Mouse (Mus musculus): ENCODE measurements around the gene Cbwd1. TPM values are rescaled to one million over a fixed set of nuclear protein-coding genes. Genes with fewer than 3 reads are reported as not detected.
"Not testable (repeated sequence)": the region's sequence is repeated elsewhere in the genome, so short reads cannot be mapped to it uniquely, and the experiment has no call there.

Cbwd1 gene
- total RNA-seq, 2 experiments from 2014 or later, result 13.1 to 15.0 TPM

DNA sequence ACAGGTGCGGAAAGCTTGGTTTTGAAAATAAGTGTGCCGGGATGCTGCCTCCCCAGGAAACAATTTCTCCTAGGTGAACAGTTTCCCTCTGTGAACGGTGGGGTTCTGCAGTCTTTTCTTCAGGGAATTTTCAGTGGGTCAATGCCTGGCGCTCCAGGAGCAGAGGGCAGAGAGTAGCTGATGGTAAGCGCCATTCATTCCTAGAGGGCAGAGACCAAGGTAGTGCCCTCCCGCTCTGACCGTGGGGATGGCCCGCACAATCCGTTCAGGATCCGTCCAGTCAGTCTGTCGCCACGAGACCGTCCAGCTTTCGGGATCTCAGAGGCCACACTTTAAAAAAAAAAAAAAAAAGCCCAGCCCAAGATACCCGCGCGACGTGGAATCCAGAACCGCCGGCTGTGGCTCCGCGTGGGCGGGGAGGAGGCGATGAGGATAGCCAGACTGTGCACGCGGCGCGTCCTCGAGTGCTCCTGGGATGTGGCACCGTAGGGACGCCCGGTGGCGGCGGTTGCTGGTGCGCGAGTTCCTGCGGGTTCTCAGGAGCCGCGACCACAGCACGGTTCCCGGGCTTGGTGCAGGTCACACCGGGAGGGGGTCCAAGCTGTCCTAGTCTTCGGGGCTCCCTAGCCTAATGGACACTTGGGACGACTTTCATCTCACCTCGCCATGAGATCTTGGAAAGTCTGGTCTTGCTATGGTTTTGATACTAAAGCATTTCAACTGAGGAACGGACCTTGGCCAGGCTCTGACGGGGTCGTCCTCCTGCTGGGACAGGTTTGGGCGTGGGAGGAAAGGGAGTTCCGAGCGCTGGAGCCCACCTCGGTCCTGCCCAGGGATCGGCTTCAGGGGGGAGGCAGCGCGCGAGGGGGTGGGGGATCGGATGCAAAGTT is 64.2 kb downstream of the Cbwd1 start:
- peak; percentile 21 for DNase-seq

DNA sequence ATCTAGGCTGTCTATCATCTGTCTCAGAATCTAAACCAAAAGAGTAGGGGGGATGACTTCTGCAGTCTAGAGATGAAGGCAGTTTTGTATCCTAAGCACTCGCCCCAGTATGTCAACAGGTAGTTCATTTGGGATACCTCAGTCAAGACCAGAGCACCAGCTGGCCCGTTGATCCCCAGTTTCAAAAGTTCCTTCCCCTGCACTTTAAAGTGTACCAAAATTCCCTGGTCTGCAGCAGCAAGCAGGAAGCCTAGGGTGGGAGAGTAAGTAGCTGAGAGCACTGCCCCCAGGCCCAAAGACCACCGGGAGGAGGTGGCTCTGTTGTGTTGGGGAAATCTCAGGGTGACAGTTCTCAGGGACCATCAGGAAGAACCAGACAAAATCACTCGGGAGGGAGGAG is 64.9 kb downstream of the Cbwd1 start:
- DNase-seq, result no peak

DNA sequence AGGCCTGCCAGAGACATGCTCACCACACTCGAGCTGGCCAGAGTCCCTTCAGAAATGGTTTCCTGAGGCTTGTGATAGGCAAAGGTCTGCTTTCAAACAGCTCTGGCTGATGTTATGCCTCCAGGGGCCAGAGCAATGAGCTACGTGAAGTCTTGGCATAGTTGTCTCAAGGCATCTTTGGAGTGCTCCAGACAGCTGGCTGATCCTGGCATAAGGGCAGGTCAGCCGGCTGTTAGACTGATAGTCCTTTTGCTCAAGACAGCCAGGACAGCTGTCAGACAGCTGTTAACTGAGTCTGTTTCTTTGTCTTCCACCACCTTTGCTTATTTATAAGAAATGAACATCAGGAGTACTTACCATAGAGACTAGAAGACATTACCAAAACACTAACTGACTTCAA is 74.5 kb downstream of the Cbwd1 start:
- no peak for DNase-seq

DNA sequence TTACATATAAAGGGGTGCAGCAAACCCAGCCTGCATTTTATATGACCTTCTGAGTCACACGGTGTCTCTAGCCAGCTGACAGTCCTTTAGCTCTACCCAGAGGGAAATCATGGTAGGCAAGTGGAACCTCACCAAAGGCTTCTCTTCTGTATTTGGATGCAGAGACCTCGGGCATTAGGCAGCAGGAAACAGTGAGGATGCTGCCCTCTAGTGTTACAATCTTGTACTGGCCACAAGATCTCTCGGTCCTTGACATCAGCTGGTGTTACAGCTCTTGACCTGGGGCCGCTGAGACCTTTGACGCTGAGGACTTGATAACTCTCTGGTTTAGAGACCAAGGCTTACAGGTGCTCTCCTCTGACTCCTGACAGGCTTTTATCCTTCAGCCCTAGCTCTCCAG is 75.9 kb downstream of the Cbwd1 start:
- peak; percentile 58 for DNase-seq

DNA sequence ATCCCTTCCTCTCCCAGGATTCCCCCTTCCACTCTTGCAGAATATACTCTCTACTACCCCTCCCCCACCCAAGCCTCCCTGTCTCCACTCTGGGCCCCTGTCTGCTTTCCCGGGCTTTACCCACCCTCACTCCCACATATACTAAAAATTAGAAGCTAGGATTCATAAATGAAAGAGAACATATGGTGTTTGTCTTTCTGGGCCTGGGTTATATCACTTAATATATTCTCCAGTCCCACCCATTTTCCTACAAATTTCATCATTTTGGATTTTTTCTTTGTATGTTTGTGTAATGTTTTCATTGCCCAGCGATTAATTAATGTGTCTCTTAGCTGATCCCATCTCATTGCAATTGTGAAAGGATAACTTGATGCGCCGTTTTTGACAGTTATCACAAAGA is 80.2 kb downstream of the Cbwd1 start:
- DNase-seq, result no peak

DNA sequence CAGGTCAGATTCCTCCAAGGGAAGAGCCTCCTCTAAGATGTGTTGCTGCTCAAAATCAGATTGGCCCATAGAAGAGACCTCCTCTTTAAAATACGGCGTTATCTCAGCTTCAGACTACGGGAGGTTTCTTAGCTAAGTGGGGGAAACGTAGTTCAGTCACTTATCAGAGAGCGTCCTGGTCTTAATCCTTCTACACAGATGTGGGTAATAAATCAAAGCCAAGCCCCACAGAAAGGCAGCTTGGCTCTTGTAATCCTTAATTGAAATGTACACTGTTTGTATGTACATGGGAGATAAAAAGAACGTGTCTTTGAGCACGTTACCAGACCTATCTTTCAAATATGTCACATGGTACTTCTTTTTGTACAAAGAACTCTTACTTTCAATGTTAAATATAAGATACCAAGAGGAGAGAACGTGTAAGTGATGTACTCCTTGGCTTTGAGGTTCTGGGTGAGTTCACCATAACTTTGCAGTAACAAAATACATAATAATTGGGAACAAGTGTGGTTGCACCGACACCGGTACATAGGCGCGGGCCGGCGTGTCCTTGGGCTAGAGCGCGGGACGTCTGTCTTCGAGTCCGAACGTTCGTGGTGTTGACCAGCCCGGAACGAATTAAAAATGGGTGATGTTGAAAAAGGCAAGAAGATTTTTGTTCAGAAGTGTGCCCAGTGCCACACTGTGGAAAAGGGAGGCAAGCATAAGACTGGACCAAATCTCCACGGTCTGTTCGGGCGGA is 86.1 kb downstream of the Cbwd1 start, which contains the start of gene Gm10053:
Gm10053 (plus strand) TSS at position 558 of the 742 bp plus-strand sequence.
- not testable (repeated sequence) for DNase-seq

DNA sequence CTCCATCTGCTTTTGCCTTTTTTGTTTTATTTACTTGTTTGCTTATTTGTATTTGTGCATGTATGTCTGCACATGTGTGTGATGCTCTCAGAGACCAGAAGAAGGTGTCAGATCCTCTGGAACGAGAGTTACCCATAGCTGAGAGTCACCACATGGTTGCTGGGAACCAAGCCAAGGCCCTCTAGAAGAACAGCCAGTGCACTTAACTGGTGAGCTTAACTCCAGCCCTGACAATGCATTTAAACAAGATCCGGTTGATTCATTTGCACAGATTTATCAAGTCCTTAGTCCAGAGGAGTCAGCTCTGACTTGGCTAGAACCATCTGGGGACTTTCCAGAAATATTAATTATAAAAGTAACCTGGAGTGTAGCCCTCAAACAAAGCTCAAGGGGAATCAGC is 87.5 kb downstream of the Cbwd1 start:
- DNase-seq, result peak; percentile 20

DNA sequence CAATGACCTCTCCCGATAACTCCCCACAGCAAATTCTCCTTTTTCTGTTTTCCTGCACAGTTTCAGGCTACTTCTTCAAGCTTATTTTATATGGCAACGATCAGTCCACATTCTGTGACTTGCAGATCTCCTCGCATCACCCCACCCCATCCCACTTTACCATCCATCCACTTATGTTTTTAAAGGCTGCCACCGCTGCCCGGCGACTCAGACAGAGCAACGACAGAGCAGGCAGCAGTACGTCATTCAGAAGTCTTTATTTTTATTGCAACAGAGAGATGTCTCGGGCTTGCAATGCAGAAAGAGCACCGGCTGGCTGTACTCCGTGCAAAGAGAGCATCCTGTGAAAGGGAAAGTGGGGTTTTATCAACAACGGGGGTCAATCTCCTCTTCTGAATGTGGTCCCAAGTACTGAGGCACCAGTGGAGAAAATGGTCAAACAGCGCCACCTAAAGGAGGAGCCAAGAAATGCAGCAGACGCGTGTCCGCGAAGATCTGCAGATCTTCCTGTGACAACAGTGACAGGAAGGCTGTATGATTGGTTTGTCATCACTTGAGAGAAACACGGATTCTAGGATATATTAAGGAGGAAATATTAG is 90.3 kb downstream of the Cbwd1 start:
- DNase-seq, result peak; percentile 84

Small RNAs within 50 kb of the gene (microRNA-seq; reads per million reads assigned to microRNA genes)
- not detected for gene Mir3084-1

Other genes starting within 250 kb of the Cbwd1 start
- gene Pgm5, start 99.8 kb downstream of the Cbwd1 start, total RNA-seq (2021), result 10 to 100 TPM; 47.4 to 48.7 TPM
- 100 to 1,000 TPM; 680 to 715 TPM for gene Gm10053, start 85.9 kb downstream of the Cbwd1 start, total RNA-seq (2021)
- not detected for gene Foxd4, start 60.4 kb downstream of the Cbwd1 start, total RNA-seq (2021)
- gene Dock8, start 37.9 kb upstream of the Cbwd1 start, total RNA-seq (2021), result 10 to 100 TPM; 23.0 to 29.0 TPM

Measured in adrenal gland, postnatal 10 days (tissue).